Mouse (Mus musculus) regulatory T cell (primary cell): ENCODE measurements around the gene Olfr1002.
"Not testable (repeated sequence)": the region's sequence is repeated elsewhere in the genome, so short reads cannot be mapped to it uniquely, and the experiment has no call there.

ENCODE experiments used
- in situ Hi-C: fragments of 300-600 bp; cut with MboI, MseI; formaldehyde crosslinking; loops from one replicate; pipeline ENCODE4 v1.15.1; 2025; ENCODE audit warnings: high pct_unique_total_duplicates

Gene Olfr1002

GRCm38 (mm10) chr2:85650604-85651003 is at the start of gene Olfr1002:
Gene Olfr1002 (minus strand): TSS chr2:85650704.
- in situ Hi-C loops = no loop called here

- in situ Hi-C loops = no loop called here
Measured at GRCm38 (mm10) chr2:85689131-85689530, 38.6 kb upstream of the Olfr1002 start, which contains the start of gene Olfr1008. Gene Olfr1008 (plus strand): TSS chr2:85689431.

GRCm38 (mm10) chr2:85678667-85679066 is 28.2 kb upstream of the Olfr1002 start, which contains the start of gene Olfr1006:
Gene Olfr1006 (minus strand): TSS chr2:85678767.
- in situ Hi-C loops = no loop called here

GRCm38 (mm10) chr2:85664355-85664754 is 13.9 kb upstream of the Olfr1002 start, which contains the start of gene Olfr154:
Gene Olfr154 (minus strand): TSS chr2:85664455.
- in situ Hi-C loops = not testable (repeated sequence)

- in situ Hi-C loops = no loop called here
Measured at GRCm38 (mm10) chr2:85611803-85612202, 38.7 kb downstream of the Olfr1002 start, which contains the start of gene Olfr1000. Gene Olfr1000 (minus strand): TSS chr2:85611903.
